In genomic region chr17:69256441-69256840, GRCm38 (mm10) we compare ENCODE assay signal across 9 mouse cellular contexts.
DNase-seq lines count a peak whose midpoint lies in the region; ATAC-seq lines count a peak whose summit lies in the region.
"Had no signal": no experiment of that assay in that cellular context is flagged by ENCODE, and none has a peak within 500 bp of the region (broad histone marks: within the 10 kb centered on the region; RNA-seq: fewer than 3 reads in every experiment).

No protein-coding gene starts in this region.

- no peak overlapping the region for H3K4me3 ChIP-seq in embryonic facial prominence, embryonic 14.5 days (ENCODE audit: low read depth, low read length)
- H3K4me3 ChIP-seq: liver, embryonic 13.5 days had no signal

- no peak overlapping the region for H3K27ac ChIP-seq in embryonic facial prominence, embryonic 14.5 days (replicated peaks; ENCODE audit: low read depth, low read length)
- H3K27ac ChIP-seq: liver, embryonic 13.5 days had no signal

- H3K27me3 ChIP-seq in embryonic facial prominence, embryonic 14.5 days (replicated peaks; ENCODE audit: control insufficient read depth, insufficient read depth, low read length) = no peaks in the 10 kb centered on the region
- H3K27me3 ChIP-seq: liver, embryonic 13.5 days had no signal

- peak; percentile 47 to 55 for DNase-seq in kidney, postnatal 4 days
- DNase-seq in kidney, adult 11 months = no peak
- peak; percentile 69 for DNase-seq in adipocyte (ENCODE audit: low spot score)
- peak; percentile 77 for DNase-seq in embryonic facial prominence, embryonic 14.5 days (ENCODE audit: low spot score)
- peak; percentile 24 for DNase-seq in lung, postnatal 14 days
- DNase-seq in left cerebral cortex, adult 11 months (ENCODE audit: low spot score) = no peak
- no peak for DNase-seq in B cell, adult 2 months
- DNase-seq: liver, embryonic 13.5 days had no signal

- H3K9me3 ChIP-seq in embryonic facial prominence, embryonic 14.5 days (ENCODE audit: control insufficient read depth, low read length) = no peaks in the 10 kb centered on the region
- H3K9me3 ChIP-seq: liver, embryonic 13.5 days had no signal

- ATAC-seq in embryonic facial prominence, embryonic 14.5 days (ENCODE audit: low read depth) = peak; percentile 48; the same call in 1 of the 2 replicates
- no peak for ATAC-seq in inflammation-experienced regulatory T-cells, adult 6 months

- no peak overlapping the region for H3K9ac ChIP-seq in embryonic facial prominence, embryonic 14.5 days (ENCODE audit: low read depth, low read length)
- H3K9ac ChIP-seq: liver, embryonic 13.5 days had no signal

- 45% methylated on average over 9 of the region's 9 CpGs for WGBS in embryonic facial prominence, embryonic 14.5 days

- peaks cover 29% of the 10 kb centered on the region for H3K36me3 ChIP-seq in embryonic facial prominence, embryonic 14.5 days (ENCODE audit: control insufficient read depth, insufficient read depth, low read length)

- no peak overlapping the region for H3K4me2 ChIP-seq in embryonic facial prominence, embryonic 14.5 days (ENCODE audit: low read depth, low read length)
- H3K4me2 ChIP-seq: liver, embryonic 13.5 days had no signal

- peaks cover 15% of the 10 kb centered on the region for H3K4me1 ChIP-seq in embryonic facial prominence, embryonic 14.5 days (ENCODE audit: control insufficient read depth, insufficient read depth, low read length)
- H3K4me1 ChIP-seq: liver, embryonic 13.5 days had no signal

Comparison
In these comparisons a context has a peak if more than half of its experiments do, and no peak if none do; other contexts are left out.
1. DNase-seq: peak in kidney, postnatal 4 days (2 of 2), adipocyte (single experiment), embryonic facial prominence, embryonic 14.5 days (single experiment) and lung, postnatal 14 days (single experiment); none in kidney, adult 11 months (single experiment), left cerebral cortex, adult 11 months (single experiment) and B cell, adult 2 months (0 of 2).